In the genomic region with DNA sequence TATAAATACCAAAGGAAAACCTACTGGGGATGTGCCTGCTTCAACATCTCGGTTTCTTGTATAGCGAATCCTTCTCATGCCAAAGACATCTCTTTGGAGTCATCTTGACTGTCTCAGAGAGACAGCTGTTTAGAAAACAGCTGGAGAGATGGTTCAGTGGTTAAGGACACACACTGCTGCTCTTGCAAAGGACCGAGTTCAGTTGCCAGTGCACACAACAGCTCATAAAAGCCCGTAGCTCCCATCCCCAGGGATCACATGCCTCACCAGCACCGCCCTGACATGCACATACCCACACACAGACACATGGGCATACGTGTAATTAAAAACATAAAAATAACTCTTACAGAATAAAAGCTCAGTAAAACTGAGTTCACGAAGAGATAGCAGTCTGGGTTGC, we compare ENCODE assay signal across 18 mouse cellular contexts. TPM values are rescaled to one million over a fixed set of nuclear protein-coding genes. Genes with fewer than 3 reads are reported as not detected.
A peak's percentile ranks its signal among the peaks of the same experiment; 100 is the strongest.
DNase-seq lines count a peak whose midpoint lies in the region; ATAC-seq lines count a peak whose summit lies in the region.
"Had no signal": no experiment of that assay in that cellular context is flagged by ENCODE, and none has a peak within 500 bp of the region (broad histone marks: within the 10 kb centered on the region; RNA-seq: fewer than 3 reads in every experiment).

No protein-coding gene starts in this region.

- H3K27ac ChIP-seq in kidney, embryonic 14.5 days (ENCODE audit: low read depth, low read length) = peak overlapping the region; percentile 53; the same call in 1 of the 2 replicates
- peak overlapping the region; percentile 9; the same call in 1 of the 2 replicates for H3K27ac ChIP-seq in neural tube, embryonic 11.5 days (ENCODE audit: low read depth, low read length)
- H3K27ac ChIP-seq in neural tube, embryonic 15.5 days (replicated peaks) = no peak overlapping the region
- peak overlapping the region; percentile 67 for H3K27ac ChIP-seq in embryonic facial prominence, embryonic 13.5 days
- H3K27ac ChIP-seq: intestine, embryonic 15.5 days had no signal

- H3K4me1 ChIP-seq in kidney, embryonic 14.5 days (ENCODE audit: control insufficient read depth, insufficient read depth, low read length) = peaks cover 18% of the 10 kb centered on the region
- peaks cover 5% of the 10 kb centered on the region; the same call in 1 of the 2 replicates for H3K4me1 ChIP-seq in neural tube, embryonic 11.5 days (ENCODE audit: control insufficient read depth, insufficient read depth, low read length)
- H3K4me1 ChIP-seq in neural tube, embryonic 15.5 days = peaks cover 9% of the 10 kb centered on the region; the same call in 1 of the 2 replicates
- H3K4me1 ChIP-seq in embryonic facial prominence, embryonic 13.5 days = peaks cover 27% of the 10 kb centered on the region

- H3K9me3 ChIP-seq in kidney, embryonic 14.5 days (ENCODE audit: control insufficient read depth, low read length) = no peaks in the 10 kb centered on the region
- H3K9me3 ChIP-seq in neural tube, embryonic 11.5 days (ENCODE audit: control insufficient read depth, low read length) = no peaks in the 10 kb centered on the region
- no peaks in the 10 kb centered on the region for H3K9me3 ChIP-seq in neural tube, embryonic 15.5 days (replicated peaks)
- no peaks in the 10 kb centered on the region for H3K9me3 ChIP-seq in embryonic facial prominence, embryonic 13.5 days
- H3K9me3 ChIP-seq: intestine, embryonic 15.5 days had no signal

- ATAC-seq in kidney, embryonic 14.5 days (ENCODE audit: low FRiP score, low TSS enrichment) = 0 out of 2 replicates have a peak, but pooled peaks have one; percentile 43
- ATAC-seq in neural tube, embryonic 11.5 days (ENCODE audit: insufficient read depth, low FRiP score, low TSS enrichment) = no peak
- no peak for ATAC-seq in neural tube, embryonic 15.5 days (ENCODE audit: low FRiP score)
- ATAC-seq in embryonic facial prominence, embryonic 13.5 days (ENCODE audit: insufficient number of reproducible peaks, insufficient read depth, low FRiP score, low TSS enrichment, low read depth) = no peak
- ATAC-seq: CD4-positive, CD25-positive, alpha-beta regulatory T cell, adult 4 months; intestine, embryonic 15.5 days had no signal

- no peaks in the 10 kb centered on the region for H3K27me3 ChIP-seq in kidney, embryonic 14.5 days (ENCODE audit: control insufficient read depth, insufficient read depth, low read length)
- H3K27me3 ChIP-seq in neural tube, embryonic 11.5 days (ENCODE audit: control insufficient read depth, insufficient read depth, low read length) = no peaks in the 10 kb centered on the region
- H3K27me3 ChIP-seq in neural tube, embryonic 15.5 days (replicated peaks) = no peaks in the 10 kb centered on the region
- H3K27me3 ChIP-seq in embryonic facial prominence, embryonic 13.5 days = no peaks in the 10 kb centered on the region
- H3K27me3 ChIP-seq: intestine, embryonic 15.5 days had no signal

- WGBS in kidney, embryonic 14.5 days = 40% methylated on average over 7 of the region's 7 CpGs
- WGBS in neural tube, embryonic 11.5 days = 79% methylated on average over 7 of the region's 7 CpGs
- 53% methylated on average over 7 of the region's 7 CpGs for WGBS in neural tube, embryonic 15.5 days
- 48% methylated on average over 7 of the region's 7 CpGs for WGBS in embryonic facial prominence, embryonic 13.5 days

- no peak for DNase-seq in kidney, adult 8-10 months
- no peak for DNase-seq in neural tube, embryonic 11.5 days (ENCODE audit: low spot score)
- no peak for DNase-seq in urinary bladder, postnatal 36 days (ENCODE audit: low spot score in 2 of 2)
- no peak for DNase-seq in thymus, postnatal 25 days
- DNase-seq: adrenal gland, adult 8-10 months; cerebellum, adult 8-10 months; gastrocnemius, postnatal 25 days; heart, postnatal 4 days; right cerebral cortex, postnatal 14 days had no signal

- no peak overlapping the region for H3K4me3 ChIP-seq in kidney, embryonic 14.5 days (ENCODE audit: low read length)
- H3K4me3 ChIP-seq in neural tube, embryonic 11.5 days (ENCODE audit: low read depth, low read length) = no peak overlapping the region
- H3K4me3 ChIP-seq in neural tube, embryonic 15.5 days (replicated peaks) = no peak overlapping the region
- no peak overlapping the region for H3K4me3 ChIP-seq in embryonic facial prominence, embryonic 13.5 days
- H3K4me3 ChIP-seq: erythroblast, embryonic 14.5 days; intestine, embryonic 15.5 days had no signal

- no peak overlapping the region for H3K9ac ChIP-seq in kidney, embryonic 14.5 days (ENCODE audit: low read depth, low read length)
- no peak overlapping the region for H3K9ac ChIP-seq in neural tube, embryonic 11.5 days (ENCODE audit: low read length)
- no peak overlapping the region for H3K9ac ChIP-seq in neural tube, embryonic 15.5 days (replicated peaks)
- no peak overlapping the region for H3K9ac ChIP-seq in embryonic facial prominence, embryonic 13.5 days
- H3K9ac ChIP-seq: intestine, embryonic 15.5 days had no signal

- no peak overlapping the region for H3K4me2 ChIP-seq in kidney, embryonic 14.5 days (replicated peaks; ENCODE audit: low read depth, low read length)
- no peak overlapping the region for H3K4me2 ChIP-seq in neural tube, embryonic 11.5 days (ENCODE audit: low read depth)
- H3K4me2 ChIP-seq in neural tube, embryonic 15.5 days = no peak overlapping the region
- no peak overlapping the region for H3K4me2 ChIP-seq in embryonic facial prominence, embryonic 13.5 days
- H3K4me2 ChIP-seq: heart, embryonic 11.5 days; intestine, embryonic 15.5 days had no signal

- no peaks in the 10 kb centered on the region for H3K36me3 ChIP-seq in kidney, embryonic 14.5 days (ENCODE audit: control insufficient read depth, insufficient read depth, low read length)
- H3K36me3 ChIP-seq in neural tube, embryonic 11.5 days (ENCODE audit: control insufficient read depth, insufficient read depth, low read length) = no peaks in the 10 kb centered on the region
- H3K36me3 ChIP-seq in neural tube, embryonic 15.5 days = no peaks in the 10 kb centered on the region
- no peaks in the 10 kb centered on the region for H3K36me3 ChIP-seq in embryonic facial prominence, embryonic 13.5 days
- H3K36me3 ChIP-seq: intestine, embryonic 15.5 days had no signal

RNA-seq across cellular contexts. Expression of a gene that starts 10.0 kb away (rescaled TPM):
- polyA plus RNA-seq in kidney, embryonic 14.5 days (2014; fragmentation: Nextera tagmentation; extraction: Ambion mirVana) = 0.27 and 0.31 TPM in 2 replicates
- 0.11 TPM in 1 of 2 replicates, not detected in the other for polyA plus RNA-seq in neural tube, embryonic 11.5 days (2014; fragmentation: Nextera tagmentation; extraction: Ambion mirVana)
- 0.42 and 0.52 TPM in 2 replicates for polyA plus RNA-seq in neural tube, embryonic 15.5 days (2015; fragmentation: Nextera tagmentation; extraction: Ambion mirVana)
- 0.32 TPM in 1 of 2 replicates, not detected in the other for polyA plus RNA-seq in embryonic facial prominence, embryonic 13.5 days (2015; fragmentation: Nextera tagmentation; extraction: Ambion mirVana)
- polyA plus RNA-seq: CD4-positive, CD25-positive, alpha-beta regulatory T cell, adult 4 months; erythroblast, embryonic 14.5 days; heart, embryonic 11.5 days; liver, adult 2 months; urinary bladder, adult 2 months had no signal

RNA-seq across cellular contexts. Expression of a gene that starts 40.6 kb away (rescaled TPM):
- 50.5 and 56.4 TPM in 2 replicates for polyA plus RNA-seq in kidney, embryonic 14.5 days (2014; fragmentation: Nextera tagmentation; extraction: Ambion mirVana)
- polyA plus RNA-seq in neural tube, embryonic 11.5 days (2014; fragmentation: Nextera tagmentation; extraction: Ambion mirVana) = 45.9 and 47.0 TPM in 2 replicates
- polyA plus RNA-seq in neural tube, embryonic 15.5 days (2015; fragmentation: Nextera tagmentation; extraction: Ambion mirVana) = 7.5 and 7.7 TPM in 2 replicates
- 48.5 and 60.6 TPM in 2 replicates for polyA plus RNA-seq in embryonic facial prominence, embryonic 13.5 days (2015; fragmentation: Nextera tagmentation; extraction: Ambion mirVana)
- polyA plus RNA-seq: CD4-positive, CD25-positive, alpha-beta regulatory T cell, adult 4 months; erythroblast, embryonic 14.5 days had no signal
